Mouse (Mus musculus) embryo, embryonic 9.5 days (tissue): Measurements from ENCODE around the gene Izumo4.

Experiments used
- DNase-seq: peaks from one replicate; pipeline ENCODE4 v3.0.0-alpha.2; 2017; ENCODE audit errors: extremely low spot score

The Izumo4 gene

GRCm38 (mm10) chr10:80727369-80728127 lies 25.6 kb downstream of the Izumo4 start:
- DNase-seq: no peak

DNA sequence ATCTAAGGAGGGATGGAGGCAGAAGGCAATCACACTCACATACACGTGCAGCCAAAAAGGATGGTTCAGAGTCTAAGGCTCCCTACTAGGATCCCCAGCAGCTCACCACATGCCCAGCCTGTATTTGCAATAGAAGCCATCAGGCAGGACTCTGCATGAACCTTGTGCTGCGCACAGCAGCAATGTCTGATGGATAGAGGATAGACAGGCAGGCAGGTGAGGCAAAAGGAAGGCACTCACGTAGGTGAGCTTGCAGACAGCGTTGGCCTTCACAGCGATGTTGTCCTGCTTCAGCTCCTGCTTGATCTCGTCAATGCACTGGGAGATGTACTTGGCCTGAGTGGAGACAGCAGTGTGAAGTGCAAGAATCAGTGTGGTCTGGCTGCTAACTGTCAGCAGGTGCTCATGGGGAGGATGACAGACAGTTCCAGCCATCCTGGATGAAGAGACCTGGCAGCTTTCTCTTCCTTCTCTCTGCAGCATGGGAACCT lies 30.7 kb downstream of the Izumo4 start:
- DNase-seq: no peak

GRCm38 (mm10) chr10:80736731-80737130 lies 34.7 kb downstream of the Izumo4 start:
- DNase-seq: no peak

DNA sequence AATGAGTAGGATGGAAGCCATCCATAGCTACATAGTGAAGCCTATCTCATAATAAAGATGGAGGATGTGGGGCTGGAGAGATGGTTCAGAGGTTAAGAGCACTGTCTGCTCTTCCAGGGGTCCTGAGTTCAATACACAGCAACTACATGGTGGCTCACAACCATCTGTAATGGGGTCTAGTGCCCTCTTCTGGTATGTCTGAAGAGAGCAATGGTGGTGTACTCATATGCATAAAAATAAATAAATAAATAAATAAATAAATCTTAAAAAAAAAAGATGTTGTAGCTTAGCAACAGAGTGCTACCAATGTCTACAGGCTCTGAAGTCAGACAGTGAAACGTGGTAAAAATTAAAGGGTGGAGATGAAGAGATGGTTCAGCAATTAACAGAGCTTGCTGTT lies 36.7 kb downstream of the Izumo4 start:
- no peak for DNase-seq

GRCm38 (mm10) chr10:80741146-80741545 lies 39.2 kb downstream of the Izumo4 start:
- DNase-seq: no peak

- no peak for DNase-seq
Observed at GRCm38 (mm10) chr10:80741634-80742179, 39.7 kb downstream of the Izumo4 start.

- peak; percentile 98 for DNase-seq
Observed at GRCm38 (mm10) chr10:80742180-80742978, 40.4 kb downstream of the Izumo4 start, which contains the start of gene Ap3d1. Gene Ap3d1 (minus strand): TSS chr10:80742264.

- DNase-seq: no peak
Observed at GRCm38 (mm10) chr10:80744262-80744661, 42.3 kb downstream of the Izumo4 start.

- DNase-seq: peak; percentile 61
Observed at GRCm38 (mm10) chr10:80747410-80747809, 45.4 kb downstream of the Izumo4 start.

- DNase-seq: peak; percentile 63
Observed at GRCm38 (mm10) chr10:80748609-80749008, 46.6 kb downstream of the Izumo4 start.

- DNase-seq: no peak
Observed at GRCm38 (mm10) chr10:80751188-80751832, 49.3 kb downstream of the Izumo4 start.

- peak; percentile 93 for DNase-seq
Observed at GRCm38 (mm10) chr10:80752079-80752625, 50.2 kb downstream of the Izumo4 start.

GRCm38 (mm10) chr10:80754594-80755290 lies 52.8 kb downstream of the Izumo4 start, which contains the start of gene Dot1l:
Gene Dot1l (plus strand): TSS chr10:80755206.
- DNase-seq: peak; percentile 99
